Mouse (Mus musculus) cerebellum, postnatal 14 days (tissue): Measurements from ENCODE around the gene Atp5l.
"Not testable (repeated sequence)": the region's sequence is repeated elsewhere in the genome, so short reads cannot be mapped to it uniquely, and the experiment has no call there.

Experiments
- DNase-seq, 2 experiments: peaks; one replicate each; pipeline ENCODE4 v3.0.0; 2021; ENCODE audit warnings: mixed read lengths in 2 of 2

The Atp5l gene

DNA sequence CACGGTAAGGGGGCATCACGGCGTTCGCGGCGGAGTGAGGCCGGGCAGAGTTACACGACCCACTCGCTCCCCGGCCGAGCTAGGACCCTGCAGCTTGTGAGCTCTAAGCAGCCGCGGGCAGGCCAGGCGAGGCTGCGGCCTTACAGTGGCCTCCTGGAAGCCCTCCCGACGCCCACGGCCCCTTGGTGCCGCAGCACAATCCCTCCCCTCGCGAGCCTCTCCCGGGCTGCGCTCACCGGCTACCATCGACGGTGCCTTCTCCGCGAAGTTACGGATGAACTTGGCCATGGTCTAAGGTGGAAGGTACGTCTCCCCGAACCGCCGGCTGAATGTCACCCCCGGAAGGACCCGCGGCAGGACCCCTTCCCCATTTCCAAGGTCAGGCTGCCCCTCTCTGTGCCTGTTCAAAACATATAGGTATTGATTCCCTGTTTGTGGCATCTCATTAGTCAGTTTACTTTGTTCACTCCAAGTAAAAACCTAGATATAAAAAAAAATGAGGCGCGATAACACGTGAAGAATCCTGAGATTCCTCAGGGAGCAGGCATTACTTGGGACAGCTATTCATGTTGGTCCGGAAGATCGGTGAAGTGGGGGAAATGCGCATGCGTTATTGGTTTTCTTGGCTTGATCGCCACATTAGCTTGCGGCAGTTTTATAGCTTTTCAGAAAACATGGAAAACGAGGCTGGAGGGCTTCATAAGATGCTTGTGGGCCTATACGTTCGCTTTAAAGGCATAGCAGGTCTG is at the start of gene Atp5l:
Gene Atp5l, minus strand, starts transcription at position 369 of the 749 bp plus-strand sequence.
- DNase-seq = peak; percentile 89 to 91

DNA sequence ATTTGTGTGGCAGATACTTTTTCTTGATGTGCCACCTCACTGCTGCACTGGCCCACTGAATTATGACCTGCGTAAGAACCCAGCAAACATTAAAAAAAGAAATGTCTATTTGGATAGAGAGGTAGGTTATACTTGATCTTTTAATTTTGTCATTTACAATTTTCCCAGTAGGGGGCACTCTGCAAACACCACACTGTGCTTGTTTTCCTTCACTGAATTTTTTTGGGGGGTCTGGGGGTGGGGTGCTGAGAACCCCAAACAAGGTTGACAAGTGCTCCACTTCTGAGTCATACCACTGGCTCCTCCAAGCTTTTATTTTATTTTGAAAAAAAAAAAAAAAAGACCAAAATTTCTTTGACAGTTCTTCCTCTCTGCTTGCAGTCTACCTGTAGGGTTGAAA is 48.9 kb upstream of the Atp5l start:
- DNase-seq = no peak

- DNase-seq = not testable (repeated sequence)
These were observed 47.2 kb upstream of the Atp5l start for GRCm38 (mm10) chr9:44967763-44968162.

DNA sequence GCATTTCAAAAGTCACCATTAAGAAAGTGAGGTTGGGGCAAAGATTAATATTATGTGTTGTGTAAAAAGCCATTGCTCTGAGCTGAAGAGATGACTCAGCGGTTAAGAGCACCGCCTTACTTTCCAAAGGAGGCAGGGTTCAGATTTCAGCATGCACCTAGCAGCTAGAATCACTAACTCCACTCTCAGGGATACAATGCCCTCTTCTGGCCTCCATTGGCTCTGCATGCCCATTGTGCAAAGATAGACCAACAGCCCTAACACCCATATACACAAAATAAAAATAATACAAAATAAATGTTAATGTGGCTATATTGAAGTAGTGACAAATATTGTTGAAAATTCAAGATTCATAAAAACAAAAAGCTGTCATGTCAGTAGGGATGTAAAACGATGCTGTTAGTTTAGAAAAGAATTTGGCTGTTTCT is 46.3 kb upstream of the Atp5l start:
- peak; percentile 87 to 90 for DNase-seq

- no peak for DNase-seq
These were observed 45.4 kb upstream of the Atp5l start for GRCm38 (mm10) chr9:44965833-44966466.

GRCm38 (mm10) chr9:44965126-44965832 is 44.7 kb upstream of the Atp5l start, which contains the start of gene Ube4a:
Gene Ube4a, minus strand, starts transcription at chr9:44965600.
- DNase-seq = peak; percentile 99 to 100

- no peak for DNase-seq
These were observed 33.9 kb upstream of the Atp5l start for GRCm38 (mm10) chr9:44954432-44954831.

DNA sequence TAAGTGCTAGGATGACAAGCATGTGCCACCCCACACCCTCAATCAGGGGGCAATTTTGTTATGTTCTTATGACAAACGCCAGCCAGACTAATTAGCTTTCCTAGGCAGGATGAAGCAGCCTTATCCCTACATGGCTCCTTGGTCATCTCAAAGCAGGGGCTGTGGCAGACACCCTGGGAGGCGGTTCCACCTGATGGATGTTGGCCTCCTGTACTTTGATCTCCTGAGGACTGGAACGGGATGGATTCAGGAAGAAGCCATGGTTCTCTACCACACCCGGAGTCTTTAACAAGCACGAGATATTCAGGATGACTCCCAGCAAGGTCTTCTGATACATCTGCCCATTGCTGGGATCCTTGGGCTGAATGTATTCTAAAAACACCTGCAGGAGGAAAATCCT is 27.3 kb upstream of the Atp5l start:
- no peak for DNase-seq

GRCm38 (mm10) chr9:44946185-44946695 is 25.7 kb upstream of the Atp5l start:
- DNase-seq = no peak

DNA sequence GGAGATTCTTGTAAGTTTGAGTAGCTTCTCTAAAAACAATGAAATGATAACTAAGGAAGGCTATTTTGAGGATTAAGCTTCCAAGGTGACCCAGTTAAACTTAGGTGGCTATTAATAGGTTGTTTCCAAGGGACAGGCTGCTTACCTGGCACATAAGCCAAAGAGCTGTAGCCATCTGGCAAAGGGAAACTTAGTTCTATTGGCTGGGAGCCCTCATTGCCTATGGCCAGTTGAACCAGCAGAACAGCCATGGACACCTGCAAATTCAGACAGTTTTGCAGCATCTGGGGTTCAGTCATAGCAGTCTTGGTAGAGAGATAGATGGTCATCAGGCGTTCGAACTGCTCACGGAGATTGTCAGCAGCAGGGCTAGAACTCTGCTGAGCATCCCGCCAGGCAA is 21.9 kb upstream of the Atp5l start:
- peak; percentile 62 to 80 for DNase-seq

- DNase-seq = peak in 1 of 2 experiments; percentile 21
These were observed 21.2 kb upstream of the Atp5l start for GRCm38 (mm10) chr9:44941756-44942155.

- no peak for DNase-seq
These were observed 1.0 kb upstream of the Atp5l start for GRCm38 (mm10) chr9:44921543-44921942.

DNA sequence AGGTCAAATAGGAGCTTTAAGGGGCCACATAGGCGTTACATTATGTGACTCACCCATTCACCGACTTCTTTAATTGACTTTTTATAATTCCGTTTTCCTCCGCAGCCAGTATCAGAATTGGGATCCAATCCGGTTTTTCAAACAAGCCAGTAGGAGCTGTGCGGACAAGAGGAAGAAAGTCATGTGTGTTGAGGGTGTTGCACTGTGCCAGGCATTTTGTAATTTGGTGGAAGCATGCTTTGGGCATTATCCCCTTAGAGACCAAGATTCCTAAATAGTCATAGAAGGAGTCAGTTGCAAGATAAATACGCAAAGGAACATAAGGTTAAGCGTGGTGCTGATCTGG is 554 bp upstream of the Atp5l start:
- DNase-seq = no peak

DNA sequence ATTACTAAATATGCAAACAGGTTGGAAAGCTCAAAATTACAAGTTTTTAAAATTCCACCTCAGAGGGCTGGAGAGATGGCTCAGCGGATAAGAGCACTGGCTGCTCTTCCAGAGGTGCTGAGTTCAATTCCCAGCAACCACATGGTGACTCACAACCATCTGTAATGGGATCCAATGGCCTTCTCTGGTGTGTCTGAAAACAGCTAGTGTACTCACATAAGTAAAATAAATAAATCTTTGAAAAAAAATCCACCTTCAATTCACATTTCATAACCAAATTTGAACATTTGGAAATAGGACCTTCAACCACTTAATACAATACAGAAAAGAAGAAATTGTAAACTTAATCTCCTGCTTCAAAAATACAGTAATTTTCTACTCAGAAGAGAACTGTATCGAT is 936 bp downstream of the Atp5l start:
- DNase-seq = no peak

- peak; percentile 59 to 63 for DNase-seq
These were observed 4.3 kb downstream of the Atp5l start for GRCm38 (mm10) chr9:44916196-44916595.

DNA sequence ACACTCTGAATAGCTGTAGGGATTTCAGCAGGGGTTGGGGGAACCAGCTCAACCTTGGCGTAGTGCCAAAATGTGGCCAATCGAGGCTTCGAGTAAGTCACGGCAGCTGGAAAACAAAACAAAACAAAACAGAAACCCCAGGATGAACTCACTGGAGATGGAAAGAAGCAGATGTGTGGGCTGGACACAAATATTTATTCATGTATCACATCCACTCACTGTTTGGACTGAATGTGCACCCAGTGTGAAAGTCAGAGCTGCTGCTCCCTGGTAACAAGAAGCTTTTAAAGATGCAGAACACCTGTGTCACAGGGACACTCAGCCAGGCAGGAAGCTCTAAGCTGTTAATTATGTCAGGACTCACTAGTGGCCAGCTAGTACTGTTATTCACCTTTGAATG is 5.8 kb downstream of the Atp5l start:
- no peak for DNase-seq

GRCm38 (mm10) chr9:44911365-44911764 is 9.2 kb downstream of the Atp5l start:
- no peak for DNase-seq

- DNase-seq = peak; percentile 16 to 22
These were observed 14.9 kb downstream of the Atp5l start for GRCm38 (mm10) chr9:44905620-44906019.

DNA sequence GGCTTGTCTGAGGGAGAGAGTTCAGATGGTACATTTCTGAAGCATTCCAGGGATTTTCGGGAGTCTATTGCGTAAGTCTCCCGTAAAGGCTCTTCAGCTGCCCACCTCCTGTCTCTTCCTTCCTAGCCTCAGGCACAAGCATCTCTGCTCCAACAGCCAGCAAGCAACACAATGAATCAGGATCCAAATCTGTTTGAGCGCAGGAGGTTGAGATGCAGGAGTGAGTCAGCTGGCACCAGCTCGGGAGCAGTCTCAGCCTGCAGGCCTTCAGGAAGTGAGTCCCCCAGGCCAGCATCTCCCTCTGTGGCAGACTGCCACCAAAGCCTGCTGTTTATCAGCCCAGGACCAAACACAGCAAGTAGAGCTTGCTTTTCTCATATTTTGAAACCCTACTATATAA is 15.6 kb downstream of the Atp5l start:
- peak; percentile 74 to 76 for DNase-seq

- DNase-seq = no peak
These were observed 16.7 kb downstream of the Atp5l start for GRCm38 (mm10) chr9:44903856-44904255.

DNA sequence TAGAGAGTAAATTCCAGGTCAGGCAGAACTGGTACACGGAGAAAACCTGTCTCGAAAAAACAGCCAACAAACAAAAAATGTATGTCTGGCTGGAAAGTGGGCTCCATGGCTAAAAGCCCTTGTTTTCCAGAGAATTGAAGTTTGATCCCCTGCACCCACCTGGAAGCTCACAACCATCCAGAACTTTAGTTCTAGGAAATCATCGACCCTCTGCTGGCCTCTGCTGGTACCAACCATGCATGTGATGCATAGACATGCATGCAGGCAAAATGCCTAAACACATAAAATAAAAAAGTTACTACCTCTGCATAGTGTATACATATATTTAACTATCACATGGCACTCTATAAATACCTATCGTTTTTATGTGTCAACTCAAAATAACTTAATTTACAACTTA is 20.1 kb downstream of the Atp5l start:
- DNase-seq = no peak

GRCm38 (mm10) chr9:44899716-44900115 is 20.8 kb downstream of the Atp5l start:
- no peak for DNase-seq

DNA sequence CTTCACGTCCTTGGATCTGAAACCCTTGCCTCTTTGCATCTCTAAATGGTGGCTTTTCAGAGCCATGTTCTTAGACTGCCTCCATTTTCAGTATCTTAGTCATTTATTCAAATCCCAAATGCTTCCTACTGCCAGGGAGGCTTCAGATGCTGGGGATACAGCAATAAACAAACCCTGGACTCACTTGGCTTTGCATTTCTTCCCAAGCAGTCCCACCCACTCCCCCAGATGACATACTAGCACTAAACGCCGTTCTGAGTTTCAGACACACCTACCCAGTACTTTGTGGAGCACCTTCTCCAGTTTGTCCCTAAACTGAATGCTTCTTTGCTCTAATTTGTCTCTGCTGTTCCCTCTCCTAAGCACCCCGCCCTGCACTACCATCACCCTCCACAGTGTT is 23.5 kb downstream of the Atp5l start:
- no peak for DNase-seq

DNA sequence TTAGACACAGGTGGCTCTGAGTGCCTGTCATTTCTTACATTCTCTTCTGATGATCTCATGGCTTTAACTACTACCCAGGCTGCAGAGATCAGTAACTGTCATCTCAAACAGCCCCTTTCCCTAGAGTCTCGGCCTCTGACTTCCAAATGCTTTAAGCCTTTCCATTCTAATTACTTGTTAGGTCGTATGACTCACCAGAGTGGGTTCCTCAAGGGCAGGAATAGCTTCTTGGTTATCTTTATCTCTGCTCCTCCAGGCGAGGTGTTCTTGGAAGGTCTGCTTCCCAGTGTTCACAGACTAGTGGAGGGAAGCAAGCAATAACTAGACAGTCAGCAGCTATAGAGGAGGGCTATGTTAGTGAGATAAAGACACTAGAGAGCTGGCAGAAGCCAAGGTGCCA is 27.9 kb downstream of the Atp5l start:
- DNase-seq = no peak
